Mouse (Mus musculus) bone marrow macrophage, adult 2 months (primary cell): ENCODE results near the gene Olfr1387.

Experiments used
- CTCF ChIP-seq: IDR thresholded peaks from 2 replicates; pipeline ENCODE4 v1.5.1; 2012; ENCODE audit warnings: low read depth, mild to moderate bottlenecking, low read length, moderate library complexity
- POLR2A ChIP-seq: IDR thresholded peaks from 2 replicates; pipeline ENCODE4 v1.6.1; 2012; ENCODE audit warnings: mild to moderate bottlenecking, low read depth, low read length, borderline replicate concordance

- TF ChIP-seq CTCF (no peak), POLR2A (no peak)
Observed at GRCm38 (mm10) chr11:49429641-49430040, 25.5 kb upstream of the Olfr1387 start.
